Mouse (Mus musculus) cerebellum, postnatal 36 days (tissue): ENCODE measurements around the gene Stam2.

Experiments used
- DNase-seq, 2 experiments: peaks; one replicate each; pipeline ENCODE4 v3.0.0; 2021 to 2022; ENCODE audit warnings: mixed read lengths in 2 of 2

Stam2 gene

DNA sequence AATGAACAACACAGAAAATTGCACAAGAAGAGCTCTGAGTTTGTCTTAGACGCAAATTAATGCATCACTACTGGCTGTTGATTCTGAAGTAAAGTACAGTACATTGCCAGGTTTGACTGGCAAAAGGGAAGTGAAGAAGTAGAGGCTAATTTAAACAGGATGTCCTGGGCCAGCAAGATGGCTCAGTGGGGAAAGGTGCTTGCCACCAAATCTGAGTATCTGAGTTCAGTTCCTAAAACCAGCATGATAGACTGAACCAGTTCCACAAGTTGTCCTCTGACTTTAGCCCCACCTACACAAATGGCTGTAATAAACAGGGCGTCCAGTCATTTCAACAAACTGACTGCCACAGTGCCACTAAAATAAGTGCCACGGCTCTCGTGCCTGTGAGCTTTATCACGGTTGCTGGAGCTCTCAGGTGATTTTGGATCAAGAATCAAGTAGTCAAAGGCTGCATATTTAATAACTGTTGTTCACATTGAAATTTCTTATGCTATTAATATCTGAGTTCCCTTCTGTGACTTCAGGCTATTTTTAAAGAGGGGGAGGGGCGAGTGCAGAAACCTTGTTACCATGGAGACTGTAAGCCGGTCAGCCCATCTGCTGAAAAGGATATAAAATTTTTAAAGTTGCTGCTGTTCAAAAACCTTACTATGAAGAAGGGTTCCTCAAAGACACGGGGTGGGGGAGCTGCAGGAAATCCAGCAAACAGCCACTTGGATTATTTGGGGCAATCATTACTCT, 94.7 kb downstream of the Stam2 start:
- DNase-seq: no peak

DNA sequence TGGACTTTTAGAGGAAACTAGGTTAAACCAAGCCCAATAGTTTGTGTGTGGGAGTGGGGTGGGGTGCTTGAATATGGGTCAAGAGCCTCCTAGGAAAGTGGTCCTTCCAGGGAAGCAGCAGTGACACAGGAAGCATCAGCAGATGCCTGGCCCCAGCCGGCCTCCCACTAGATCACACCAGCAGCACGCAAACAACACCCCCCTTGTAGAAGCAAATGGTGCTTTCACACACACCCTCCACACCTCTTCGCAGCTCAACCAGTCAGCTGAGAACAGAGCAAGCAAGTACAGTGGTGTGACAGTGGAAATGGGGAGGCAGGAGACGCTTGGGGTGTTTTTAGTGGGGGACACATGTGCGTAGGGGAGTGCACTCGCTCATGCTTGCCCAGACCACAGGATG, 98.4 kb downstream of the Stam2 start:
- no peak for DNase-seq
